Mouse (Mus musculus) cerebellum, adult 2 months (tissue): ENCODE results near the gene Glrx2.

Source experiments
- CTCF ChIP-seq: fragments of 200-500 bp; IDR thresholded peaks from 2 replicates; pipeline ENCODE4 v1.5.1; 2011; ENCODE audit warnings: low read depth, mild to moderate bottlenecking, control low read depth, low read length, moderate library complexity, borderline replicate concordance; ENCODE audit not compliant: insufficient read depth
- POLR2A ChIP-seq: fragments of 200-500 bp; IDR thresholded peaks from 2 replicates; pipeline ENCODE4 v1.6.1; 2011; ENCODE audit warnings: low read length, control low read depth, borderline replicate concordance; ENCODE audit not compliant: insufficient read depth

- TF ChIP-seq CTCF (no peak), POLR2A (no peak)
Measured at GRCm38 (mm10) chr1:143707006-143707405, 9.1 kb upstream of the Glrx2 start.
